Mouse (Mus musculus): Measurements from ENCODE around the gene Racgap1.

Gene Racgap1

DNA sequence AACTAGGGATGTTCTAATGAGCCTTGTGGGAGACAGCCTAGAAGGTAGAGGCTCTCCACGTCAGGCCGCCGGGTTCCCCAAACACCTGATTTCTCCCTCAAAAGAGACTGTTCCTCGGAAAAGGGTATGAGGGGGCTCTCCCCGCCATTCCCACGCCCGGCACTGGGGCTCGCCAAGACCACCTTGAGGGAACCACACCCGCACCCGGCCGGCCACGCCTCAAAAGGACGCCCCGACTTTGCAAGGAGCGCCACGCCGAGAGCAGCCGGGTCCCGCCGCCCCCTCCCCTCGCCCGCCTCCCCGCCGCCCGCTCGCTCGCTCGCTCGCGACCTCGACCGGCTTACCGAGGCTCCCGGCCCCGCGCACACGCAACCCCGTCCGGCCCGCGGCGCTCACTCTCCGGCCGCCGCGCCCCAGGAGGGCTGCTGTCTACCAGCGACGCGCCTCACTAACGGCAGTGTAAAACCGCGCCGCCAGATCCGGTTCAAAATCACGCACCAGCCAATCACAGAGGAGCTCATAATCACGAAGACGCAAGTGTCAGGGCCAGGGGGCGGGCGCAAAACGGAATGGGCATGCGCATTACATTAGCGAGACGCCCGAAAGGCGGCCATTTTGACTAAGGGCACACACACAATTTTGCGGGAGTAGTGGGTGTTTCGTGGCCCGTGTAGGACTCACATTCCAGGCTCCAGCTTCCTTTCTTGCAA, at the start of gene Racgap1:
TSS of gene Racgap1 (minus strand) at position 494 of the 710 bp plus-strand sequence.
- peak; percentile 96 for DNase-seq (ENCODE audit: low read depth, low spot score)

GRCm38 (mm10) chr15:99700219-99701106, 49.0 kb upstream of the Racgap1 start:
- no peak for DNase-seq (ENCODE audit: low read depth, low spot score)

DNA sequence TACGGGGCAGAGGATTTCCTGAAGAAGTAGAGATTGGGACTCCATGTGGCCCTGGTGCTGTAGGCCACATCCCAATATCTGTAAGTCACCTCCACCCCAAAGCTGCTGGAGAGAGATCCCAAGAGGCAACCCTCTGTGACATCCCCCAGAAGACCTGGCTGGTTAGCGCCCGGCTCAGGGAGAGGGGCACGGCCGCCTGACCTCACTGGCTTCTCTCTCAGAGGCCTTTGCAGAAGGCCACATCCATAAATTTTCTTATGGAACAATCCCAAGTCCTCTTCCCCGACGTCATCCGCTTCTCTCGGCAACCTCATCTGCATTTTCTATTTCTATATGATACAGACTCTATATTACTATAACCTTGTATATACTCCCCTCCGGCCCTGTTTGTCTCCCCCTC, 48.3 kb upstream of the Racgap1 start:
- DNase-seq (ENCODE audit: low read depth, low spot score) = no peak

GRCm38 (mm10) chr15:99698533-99699085, 47.2 kb upstream of the Racgap1 start:
- DNase-seq (ENCODE audit: low read depth, low spot score) = no peak

DNA sequence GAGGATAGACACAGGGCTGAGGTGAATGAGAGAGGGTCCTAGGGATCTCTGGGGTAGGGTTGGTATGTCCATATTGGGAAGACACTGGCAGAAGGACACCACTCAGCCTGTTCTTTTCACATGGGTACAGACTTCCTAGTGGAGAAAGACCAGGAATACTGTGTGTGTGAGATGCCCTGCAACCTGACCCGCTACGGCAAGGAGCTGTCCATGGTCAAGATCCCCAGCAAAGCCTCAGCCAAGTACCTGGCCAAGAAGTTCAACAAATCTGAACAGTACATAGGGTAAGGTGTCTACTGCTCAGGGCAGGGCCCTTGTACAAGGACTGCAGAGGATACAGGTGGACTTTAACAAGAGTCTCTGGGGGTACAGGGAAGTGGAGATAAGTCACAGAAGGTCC, 45.9 kb upstream of the Racgap1 start:
- no peak for DNase-seq (ENCODE audit: low read depth, low spot score)

GRCm38 (mm10) chr15:99691976-99692375, 40.5 kb upstream of the Racgap1 start:
- no peak for DNase-seq (ENCODE audit: low read depth, low spot score)

GRCm38 (mm10) chr15:99690924-99691323, 39.5 kb upstream of the Racgap1 start:
- DNase-seq (ENCODE audit: low read depth, low spot score) = no peak

GRCm38 (mm10) chr15:99688712-99689111, 37.3 kb upstream of the Racgap1 start:
- no peak for DNase-seq (ENCODE audit: low read depth, low spot score)

DNA sequence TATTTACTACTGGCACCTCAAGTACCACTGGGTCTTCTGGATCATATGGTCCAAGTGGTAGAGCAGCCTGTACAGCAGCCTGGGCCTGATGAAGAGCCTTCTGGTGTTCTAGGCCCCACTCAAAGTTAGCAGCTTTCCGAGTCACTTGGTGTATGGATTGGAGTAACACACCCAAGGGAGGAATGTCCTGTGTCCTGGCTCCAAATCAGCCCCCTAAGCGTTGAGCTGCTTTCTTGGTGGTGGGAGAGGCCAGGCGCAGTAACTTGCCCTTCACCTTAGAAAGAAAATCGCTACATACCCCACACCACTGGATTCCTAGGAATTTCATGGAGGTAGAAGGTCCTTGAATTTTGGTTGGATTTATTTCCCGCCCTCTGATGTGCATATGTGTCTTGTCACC, 32.7 kb upstream of the Racgap1 start:
- DNase-seq (ENCODE audit: low read depth, low spot score) = no peak

- no peak for DNase-seq (ENCODE audit: low read depth, low spot score)
Measured at GRCm38 (mm10) chr15:99682880-99683279, 31.4 kb upstream of the Racgap1 start.

DNA sequence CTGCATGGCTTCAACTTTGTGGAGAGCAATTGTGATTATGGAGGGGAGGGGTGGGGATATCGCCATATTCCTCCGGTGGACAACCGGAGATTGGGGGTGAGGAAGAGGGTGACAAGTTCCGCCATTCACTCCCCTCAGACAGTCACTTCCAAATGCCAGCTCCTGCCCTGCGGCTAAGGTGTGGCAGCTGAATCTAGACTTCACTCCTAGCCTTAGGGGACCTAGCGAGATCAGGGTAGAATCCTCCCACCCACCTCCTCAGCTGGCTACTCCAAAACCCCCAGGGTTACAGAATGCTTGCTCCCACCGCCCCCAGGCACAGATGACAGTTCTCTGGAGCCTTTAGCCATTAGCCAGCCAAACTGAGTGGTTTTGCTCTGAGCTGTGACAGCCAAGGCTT, 27.6 kb upstream of the Racgap1 start:
- DNase-seq (ENCODE audit: low read depth, low spot score) = no peak

GRCm38 (mm10) chr15:99678063-99678800, 26.8 kb upstream of the Racgap1 start:
- no peak for DNase-seq (ENCODE audit: low read depth, low spot score)

DNA sequence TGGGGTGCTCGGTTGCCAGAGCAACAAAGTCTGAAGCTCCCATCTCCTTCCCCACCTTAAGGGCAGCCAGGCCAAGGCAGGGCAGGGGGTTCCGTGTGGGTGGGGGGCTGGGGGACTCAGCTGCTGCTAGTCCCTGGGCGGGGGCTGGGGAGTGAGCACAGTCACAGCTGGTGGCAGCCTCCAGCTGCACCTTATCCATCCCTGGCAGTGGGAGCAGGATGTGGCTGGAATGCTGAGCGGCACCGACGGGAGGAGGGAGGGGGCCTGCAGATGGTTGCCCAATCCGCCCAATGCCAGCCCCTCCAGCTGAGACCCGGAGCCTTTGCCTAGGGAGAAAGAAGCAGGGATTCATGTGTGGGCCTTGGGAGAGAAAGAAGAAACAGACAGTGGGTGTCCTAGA, 25.6 kb upstream of the Racgap1 start:
- DNase-seq (ENCODE audit: low read depth, low spot score) = no peak

DNA sequence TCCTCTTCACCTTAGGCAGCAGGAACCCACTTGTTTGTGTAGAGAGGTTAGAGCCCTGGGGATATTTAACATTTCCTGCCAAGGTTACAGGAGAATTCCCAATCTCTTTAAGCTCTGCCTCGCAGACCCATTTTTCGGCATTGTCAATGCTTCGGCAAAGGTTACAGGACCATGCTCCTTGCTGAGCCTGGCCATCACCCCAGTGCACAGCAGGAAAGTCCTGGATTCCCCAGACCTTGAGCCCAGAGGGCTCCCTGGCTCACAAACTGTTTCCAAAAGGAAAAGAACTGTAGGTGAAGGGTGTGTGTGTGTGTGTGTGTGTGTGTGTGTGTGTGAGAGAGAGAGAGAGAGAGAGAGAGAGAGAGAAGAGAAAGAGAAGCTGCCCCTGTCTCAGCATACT, 23.4 kb upstream of the Racgap1 start:
- DNase-seq (ENCODE audit: low read depth, low spot score) = no peak

DNA sequence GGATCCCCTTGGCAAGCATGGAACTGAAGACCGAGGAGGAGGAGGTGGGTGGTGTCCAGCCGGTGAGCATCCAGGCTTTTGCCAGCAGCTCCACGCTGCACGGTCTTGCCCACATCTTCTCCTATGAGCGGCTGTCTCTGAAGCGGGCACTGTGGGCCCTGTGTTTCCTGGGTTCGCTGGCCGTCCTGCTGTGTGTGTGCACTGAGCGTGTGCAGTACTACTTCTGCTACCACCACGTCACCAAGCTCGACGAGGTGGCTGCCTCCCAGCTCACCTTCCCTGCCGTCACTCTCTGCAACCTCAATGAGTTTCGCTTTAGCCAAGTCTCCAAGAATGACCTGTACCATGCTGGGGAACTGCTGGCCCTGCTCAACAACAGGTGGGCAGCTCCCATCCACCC, 20.3 kb upstream of the Racgap1 start:
- DNase-seq (ENCODE audit: low read depth, low spot score) = no peak

DNA sequence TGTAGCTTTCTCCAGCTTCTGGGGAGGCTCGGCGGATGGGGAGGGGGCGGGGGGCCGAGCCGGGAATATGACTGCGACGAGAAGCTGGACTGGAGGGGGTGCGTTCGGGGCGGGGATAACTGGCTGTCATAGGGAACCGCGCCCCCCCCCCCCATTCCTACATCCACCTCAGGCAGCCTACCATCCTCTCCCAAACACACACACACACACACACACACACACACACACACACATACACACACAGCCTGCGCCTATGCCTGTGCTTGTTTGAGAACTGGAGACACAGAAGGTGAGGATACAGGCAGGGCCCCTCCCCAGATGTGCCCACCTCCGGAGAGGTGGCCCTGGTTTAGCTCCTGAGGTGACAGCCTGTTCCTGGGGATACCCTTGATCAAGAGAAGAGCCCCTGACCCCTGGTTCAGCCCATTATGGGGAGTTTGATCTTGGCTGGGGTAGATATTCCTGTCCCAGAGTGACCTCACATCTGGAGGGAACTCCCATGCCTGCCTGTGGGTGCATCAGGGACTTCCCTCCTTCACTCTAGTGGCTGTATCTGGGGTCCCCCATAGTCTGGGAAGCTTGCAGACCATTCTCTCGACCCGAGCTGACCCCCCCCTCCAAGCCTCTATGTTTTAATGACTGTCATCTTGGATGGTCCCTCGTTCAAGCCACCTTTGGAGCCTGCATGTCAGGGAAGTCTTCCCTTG, 19.7 kb upstream of the Racgap1 start:
- no peak for DNase-seq (ENCODE audit: low read depth, low spot score)

DNA sequence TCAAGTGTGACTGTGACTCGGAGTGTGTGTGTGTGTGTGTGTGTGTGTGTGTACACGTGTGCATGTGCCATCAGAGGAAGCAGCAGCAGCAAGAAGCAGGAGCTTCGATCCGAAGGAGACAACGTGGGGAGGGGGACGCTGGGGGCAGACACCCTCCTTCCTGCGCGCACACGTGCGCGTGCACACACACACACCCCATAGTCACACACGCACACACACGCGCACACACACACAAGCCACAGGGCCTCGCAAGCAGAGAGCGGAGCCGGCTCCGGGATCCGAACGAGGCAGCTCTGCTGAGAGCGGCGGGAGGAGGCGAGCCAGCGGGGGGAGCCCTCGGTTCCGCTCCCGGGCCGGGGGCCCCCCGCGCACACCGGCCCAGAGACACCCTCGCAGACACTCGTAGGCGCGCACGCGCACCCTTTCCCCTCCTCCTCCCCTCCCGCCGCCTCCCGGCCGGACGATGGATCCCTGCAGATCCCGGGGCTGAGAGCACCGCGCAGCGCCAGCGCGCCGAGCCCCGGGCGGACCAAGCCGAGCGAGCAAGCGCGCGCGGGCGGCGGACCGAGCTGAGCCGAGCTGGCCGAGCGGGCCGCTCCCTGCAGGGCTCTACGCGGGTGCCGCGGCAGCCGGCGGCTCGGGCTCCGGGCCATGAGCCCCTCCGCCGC, 18.8 kb upstream of the Racgap1 start, which contains the start of gene Asic1:
TSS of gene Asic1 (plus strand) at position 215 of the 668 bp plus-strand sequence.
- DNase-seq (ENCODE audit: low read depth, low spot score) = no peak

GRCm38 (mm10) chr15:99669392-99669791, 17.9 kb upstream of the Racgap1 start:
- no peak for DNase-seq (ENCODE audit: low read depth, low spot score)

- DNase-seq (ENCODE audit: low read depth, low spot score) = peak; percentile 67
Measured at GRCm38 (mm10) chr15:99668881-99669280, 17.4 kb upstream of the Racgap1 start.

GRCm38 (mm10) chr15:99667544-99667943, 16.1 kb upstream of the Racgap1 start:
- no peak for DNase-seq (ENCODE audit: low read depth, low spot score)
